Mouse (Mus musculus) embryonic facial prominence, embryonic 15.5 days (tissue): ENCODE data around the gene Snx9. TPM values are rescaled to one million over a fixed set of nuclear protein-coding genes. Genes with fewer than 3 reads are reported as not detected.

Experiments used
- ATAC-seq: fragments of 200-750 bp; cut with Nextera tagmentation; 2 replicates; pipeline ENCODE4 v1.8.0; 2017; ENCODE audit warnings: low read depth, moderate TSS enrichment; ENCODE audit not compliant: insufficient number of reproducible peaks, low FRiP score, low TSS enrichment
- H3K27ac ChIP-seq: fragments of 300-500 bp; sonication (generic); replicated peaks from 2 replicates; pipeline ENCODE4 v1.5.1; 2015; ENCODE audit warnings: mild to moderate bottlenecking, inconsistent platforms
- H3K27me3 ChIP-seq: fragments of 300-500 bp; sonication (generic); 2 replicates; pipeline ENCODE4 v1.6.1; 2015; ENCODE audit warnings: inconsistent platforms
- H3K36me3 ChIP-seq: fragments of 300-500 bp; sonication (generic); 2 replicates; pipeline ENCODE4 v1.6.1; 2015; ENCODE audit warnings: mild to moderate bottlenecking, inconsistent platforms
- H3K4me1 ChIP-seq: fragments of 300-500 bp; sonication (generic); 2 replicates; pipeline ENCODE4 v1.6.1; 2015; ENCODE audit warnings: inconsistent platforms
- H3K4me2 ChIP-seq: fragments of 300-500 bp; sonication (generic); replicated peaks from 2 replicates; pipeline ENCODE4 v1.6.1; 2015; ENCODE audit warnings: mild to moderate bottlenecking, inconsistent platforms
- H3K4me3 ChIP-seq: fragments of 300-500 bp; sonication (generic); replicated peaks from 2 replicates; pipeline ENCODE4 v1.5.1; 2015; ENCODE audit warnings: mild to moderate bottlenecking, inconsistent platforms
- H3K9ac ChIP-seq: fragments of 300-500 bp; sonication (generic); 2 replicates; pipeline ENCODE4 v1.6.1; 2015; ENCODE audit warnings: inconsistent platforms
- H3K9me3 ChIP-seq: fragments of 300-500 bp; sonication (generic); replicated peaks from 2 replicates; pipeline ENCODE4 v1.6.1; 2016; ENCODE audit warnings: inconsistent platforms
- WGBS: fragments of 180-500 bp; shearing (Covaris S2); methylation state at CpG from one replicate; pipeline ENCODE4 v1.1.7; 2015; 5-methylcytosine and 5-hydroxymethylcytosine counted together
- polyA plus RNA-seq: library from polyadenylated mRNA; unstranded; fragments of >200 nt; fragmentation: Nextera tagmentation; extraction: Ambion mirVana; gene quantifications from 2 replicates; pipeline ENCODE4 v1.2.1, GENCODE M21; 2015

The Snx9 gene
- polyA plus RNA-seq, 1 experiment from 2014 or later, result 33.3 TPM

DNA sequence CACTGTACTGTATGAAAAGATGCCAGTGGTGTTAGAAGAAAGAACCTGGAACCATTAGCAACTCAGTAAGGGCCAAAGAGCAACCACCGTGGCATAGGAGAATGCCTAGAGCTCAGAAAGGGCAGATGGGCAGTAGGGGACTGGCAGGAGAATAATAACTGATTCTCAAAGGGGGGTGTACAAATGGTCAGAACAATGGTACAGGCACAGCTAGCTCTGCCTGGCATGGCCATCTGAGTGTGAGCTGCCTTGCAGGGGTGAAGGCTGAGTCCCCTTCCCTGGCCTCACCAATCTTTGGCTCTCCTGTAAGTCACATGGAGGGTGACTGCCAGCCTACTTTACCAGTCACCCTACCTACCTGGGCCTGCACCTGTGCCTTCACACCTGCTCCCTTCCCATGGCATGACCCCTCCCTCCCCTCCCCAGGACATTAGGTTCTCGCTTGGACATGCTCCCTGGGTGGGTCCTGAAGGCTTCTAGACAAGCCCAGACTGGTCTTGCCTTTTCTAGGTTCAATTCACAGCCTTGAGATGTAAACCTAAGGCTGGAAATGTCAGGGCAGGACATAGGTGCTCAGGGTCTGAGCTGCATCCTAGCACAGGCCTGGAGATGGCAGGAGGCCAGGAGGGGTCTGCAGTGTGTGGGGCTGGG is 115.3 kb downstream of the Snx9 start:
- H3K27ac ChIP-seq, result no peak overlapping the region
- H3K9me3 ChIP-seq, result no peaks in the 10 kb centered on the region
- ATAC-seq, result no peak
- no peaks in the 10 kb centered on the region for H3K36me3 ChIP-seq
- H3K4me1 ChIP-seq, result peaks cover 27% of the 10 kb centered on the region
- H3K27me3 ChIP-seq, result no peaks in the 10 kb centered on the region
- H3K4me2 ChIP-seq, result no peak overlapping the region
- H3K4me3 ChIP-seq, result no peak overlapping the region
- H3K9ac ChIP-seq, result no peak overlapping the region
- WGBS, result 81% methylated on average over 2 of the region's 2 CpGs

DNA sequence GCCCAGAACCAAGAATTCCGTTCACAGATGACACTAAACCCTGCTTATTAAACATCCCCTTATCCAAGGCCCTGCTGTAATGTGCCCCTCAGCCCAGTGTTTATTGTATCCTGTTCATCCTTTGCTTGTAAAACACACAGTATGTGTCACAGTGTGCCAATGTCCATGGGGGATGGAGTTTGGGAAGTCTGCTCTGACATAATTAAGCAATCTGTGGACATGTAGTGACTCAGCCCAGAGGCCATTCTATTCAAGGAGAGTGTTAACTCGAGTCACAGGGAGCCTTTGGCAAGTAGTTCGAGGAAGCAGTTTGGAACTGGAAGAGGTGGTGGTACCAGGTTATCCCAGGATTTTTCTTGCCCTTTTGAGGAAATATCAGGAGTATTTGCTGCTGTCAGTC is 116.0 kb downstream of the Snx9 start:
- no peak for ATAC-seq

GRCm38 (mm10) chr17:5958229-5958628 is 117.1 kb downstream of the Snx9 start:
- Histone ChIP-seq H3K36me3 (no peaks in the 10 kb centered on the region), H3K9ac (no peak overlapping the region), H3K4me3 (no peak overlapping the region), H3K27me3 (no peaks in the 10 kb centered on the region), H3K9me3 (no peaks in the 10 kb centered on the region), H3K27ac (no peak overlapping the region), H3K4me1 (peaks cover 27% of the 10 kb centered on the region), H3K4me2 (peak overlapping the region; percentile 24; the same call in 1 of the 2 replicates)
- WGBS, result 83% methylated on average over 5 of the region's 5 CpGs
- ATAC-seq, result no peak

More for the DNA sequence above, 116.0 kb downstream of the Snx9 start:
- Histone ChIP-seq H3K36me3 (no peaks in the 10 kb centered on the region), H3K9me3 (no peaks in the 10 kb centered on the region), H3K9ac (no peak overlapping the region), H3K4me2 (no peak overlapping the region), H3K4me1 (peaks cover 27% of the 10 kb centered on the region), H3K27ac (no peak overlapping the region), H3K4me3 (no peak overlapping the region), H3K27me3 (no peaks in the 10 kb centered on the region)
- WGBS, result 46% methylated on average over 3 of the region's 3 CpGs

DNA sequence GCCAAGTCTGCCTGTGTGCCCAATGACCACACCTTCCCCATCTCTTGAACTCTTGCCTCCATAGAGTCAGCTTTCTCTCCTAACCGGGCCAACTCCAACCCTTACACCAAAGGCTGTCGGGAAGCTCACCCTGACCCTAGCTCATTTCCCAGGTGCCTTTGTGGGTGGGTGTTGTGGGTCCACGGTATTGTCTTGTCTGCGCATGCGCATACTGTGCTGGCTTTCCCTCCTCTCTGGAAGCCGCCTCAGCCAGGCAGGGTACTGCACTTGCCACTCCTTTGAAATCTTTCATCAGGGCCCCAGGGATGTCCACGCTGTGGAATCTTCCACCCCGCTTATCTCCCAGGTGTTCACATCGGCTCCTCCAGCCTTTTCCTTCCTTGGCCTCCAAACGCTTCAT is 117.5 kb downstream of the Snx9 start:
- Histone ChIP-seq H3K27me3 (no peaks in the 10 kb centered on the region), H3K36me3 (no peaks in the 10 kb centered on the region), H3K4me3 (peak overlapping the region; percentile 13; the same call in 1 of the 2 replicates), H3K4me1 (peaks cover 27% of the 10 kb centered on the region), H3K27ac (peak overlapping the region; percentile 67; the same call in 1 of the 2 replicates), H3K9ac (no peak overlapping the region), H3K9me3 (no peaks in the 10 kb centered on the region), H3K4me2 (peak overlapping the region; percentile 24; the same call in 1 of the 2 replicates)
- 66% methylated on average over 10 of the region's 10 CpGs for WGBS
- ATAC-seq, result no peak

GRCm38 (mm10) chr17:5959096-5959495 is 118.0 kb downstream of the Snx9 start:
- Histone ChIP-seq H3K27ac (peak overlapping the region; percentile 67), H3K4me2 (peak overlapping the region; percentile 24)

DNA sequence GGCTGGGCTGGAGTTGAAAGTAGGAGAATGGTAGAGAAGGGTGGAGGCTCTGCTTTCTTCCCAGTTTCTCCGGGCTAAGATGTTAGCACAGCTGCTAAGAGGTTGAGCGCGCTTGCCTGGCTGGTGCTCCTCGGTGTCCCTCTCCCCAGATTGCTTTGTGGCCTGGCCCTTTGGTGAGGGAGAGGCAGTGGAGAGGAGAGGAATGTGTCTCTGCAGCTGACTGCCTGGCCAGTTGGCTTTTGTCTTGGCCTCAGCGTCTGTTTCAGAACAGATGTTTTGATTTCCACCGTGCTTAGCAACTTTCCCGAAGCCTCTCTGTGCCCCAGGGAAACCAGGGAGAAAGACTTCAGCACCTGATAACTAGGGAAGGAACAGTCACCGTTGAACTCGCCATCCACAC is 118.7 kb downstream of the Snx9 start:
- Histone ChIP-seq H3K4me1 (peaks cover 27% of the 10 kb centered on the region), H3K9me3 (no peaks in the 10 kb centered on the region), H3K27me3 (no peaks in the 10 kb centered on the region), H3K9ac (no peak overlapping the region), H3K4me2 (no peak overlapping the region), H3K27ac (peak overlapping the region; percentile 67), H3K36me3 (no peaks in the 10 kb centered on the region), H3K4me3 (no peak overlapping the region)
- no peak for ATAC-seq
- 37% methylated on average over 9 of the region's 9 CpGs for WGBS

More at GRCm38 (mm10) chr17:5959096-5959495, 118.0 kb downstream of the Snx9 start:
- ATAC-seq, result no peak
- Histone ChIP-seq H3K4me1 (peaks cover 27% of the 10 kb centered on the region), H3K9ac (no peak overlapping the region), H3K27me3 (no peaks in the 10 kb centered on the region), H3K4me3 (peak overlapping the region; percentile 13; the same call in 1 of the 2 replicates), H3K36me3 (no peaks in the 10 kb centered on the region), H3K9me3 (no peaks in the 10 kb centered on the region)
- 47% methylated on average over 7 of the region's 7 CpGs for WGBS

DNA sequence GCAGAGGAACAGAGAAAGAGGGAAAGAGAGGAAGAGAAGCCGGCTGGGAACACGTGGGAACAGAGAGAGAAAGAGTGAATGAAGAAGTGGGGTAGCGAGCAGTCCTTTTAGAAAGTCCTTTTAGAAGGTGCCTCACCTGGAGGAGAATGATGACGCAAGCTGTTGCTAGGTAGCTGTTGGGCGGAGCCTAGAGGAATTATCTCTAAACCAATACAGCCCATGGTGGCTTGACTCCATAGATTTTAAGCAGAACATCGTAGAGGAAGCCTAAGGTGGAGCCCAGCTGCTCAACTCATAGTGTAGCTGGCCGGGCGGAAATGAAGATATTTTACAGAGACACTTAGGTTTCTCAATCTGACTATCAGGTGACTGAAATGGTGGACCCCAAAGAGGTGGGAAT is 122.6 kb downstream of the Snx9 start:
- Histone ChIP-seq H3K4me3 (no peak overlapping the region), H3K27me3 (no peaks in the 10 kb centered on the region), H3K4me1 (peaks cover 21% of the 10 kb centered on the region), H3K4me2 (no peak overlapping the region), H3K9me3 (no peaks in the 10 kb centered on the region), H3K36me3 (no peaks in the 10 kb centered on the region), H3K9ac (no peak overlapping the region), H3K27ac (no peak overlapping the region)
- WGBS, result 87% methylated on average over 8 of the region's 8 CpGs
- no peak for ATAC-seq

GRCm38 (mm10) chr17:5965084-5965781 is 124.1 kb downstream of the Snx9 start:
- no peak overlapping the region for H3K27ac ChIP-seq
- H3K9ac ChIP-seq, result no peak overlapping the region
- no peaks in the 10 kb centered on the region for H3K36me3 ChIP-seq
- no peak overlapping the region for H3K4me3 ChIP-seq
- H3K9me3 ChIP-seq, result no peaks in the 10 kb centered on the region
- H3K4me1 ChIP-seq, result peaks cover 6% of the 10 kb centered on the region
- H3K27me3 ChIP-seq, result no peaks in the 10 kb centered on the region
- 49% methylated on average over 9 of the region's 9 CpGs for whole genome bisulfite sequencing
- H3K4me2 ChIP-seq, result no peak overlapping the region
- no peak for ATAC-seq

GRCm38 (mm10) chr17:5966706-5967105 is 125.6 kb downstream of the Snx9 start:
- Histone ChIP-seq H3K27ac (no peak overlapping the region), H3K4me1 (no peaks in the 10 kb centered on the region), H3K27me3 (no peaks in the 10 kb centered on the region), H3K4me2 (no peak overlapping the region), H3K9ac (no peak overlapping the region), H3K9me3 (no peaks in the 10 kb centered on the region), H3K36me3 (no peaks in the 10 kb centered on the region), H3K4me3 (no peak overlapping the region)
- WGBS, result 84% methylated on average over 5 of the region's 5 CpGs
- ATAC-seq, result no peak

DNA sequence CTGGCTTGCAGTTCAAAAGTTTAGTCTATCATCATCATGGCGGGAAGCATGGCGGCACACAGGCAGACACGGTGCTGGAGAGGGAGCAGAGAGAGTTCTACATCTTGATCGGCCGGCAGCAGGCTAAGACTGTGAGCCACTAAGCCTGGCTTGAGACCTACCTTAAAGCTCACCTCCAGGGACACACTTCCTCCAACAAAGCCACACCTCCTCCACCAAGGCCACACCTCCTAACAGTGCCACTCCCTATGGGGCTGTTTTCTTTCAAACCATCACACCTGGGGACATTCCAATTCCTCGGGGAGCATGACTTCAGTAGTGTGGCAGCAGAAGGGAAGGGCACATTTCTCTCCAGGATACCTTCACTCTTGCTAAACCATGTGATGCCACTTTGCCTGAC is 127.4 kb downstream of the Snx9 start:
- no peaks in the 10 kb centered on the region for H3K4me1 ChIP-seq
- H3K27ac ChIP-seq, result no peak overlapping the region
- H3K36me3 ChIP-seq, result no peaks in the 10 kb centered on the region
- no peak for ATAC-seq
- no peaks in the 10 kb centered on the region for H3K9me3 ChIP-seq
- no peak overlapping the region for H3K4me2 ChIP-seq
- H3K9ac ChIP-seq, result no peak overlapping the region
- no peaks in the 10 kb centered on the region for H3K27me3 ChIP-seq
- 58% methylated on average over 6 of the region's 6 CpGs for WGBS
- no peak overlapping the region for H3K4me3 ChIP-seq

DNA sequence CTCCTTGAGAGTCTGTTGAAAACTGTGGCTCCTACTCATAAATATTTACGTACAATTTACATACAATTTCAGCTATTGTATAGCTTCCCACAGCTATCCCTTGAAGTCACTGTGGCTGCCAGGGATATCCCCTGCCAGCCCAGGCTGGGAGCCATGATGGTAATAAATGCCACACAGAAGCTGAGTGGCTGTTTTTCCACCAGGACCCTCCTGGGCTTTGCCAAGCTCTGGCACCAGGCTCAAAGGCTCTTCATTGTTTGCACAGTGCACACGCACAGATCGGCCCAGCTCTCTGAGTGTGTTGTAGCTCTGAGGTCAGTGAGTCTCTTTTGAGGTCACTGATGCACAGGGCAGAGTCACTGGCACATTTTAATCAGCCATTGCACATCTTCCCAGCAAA is 128.1 kb downstream of the Snx9 start:
- no peak overlapping the region for H3K4me2 ChIP-seq
- H3K27ac ChIP-seq, result no peak overlapping the region
- H3K4me3 ChIP-seq, result no peak overlapping the region
- H3K27me3 ChIP-seq, result no peaks in the 10 kb centered on the region
- no peaks in the 10 kb centered on the region for H3K36me3 ChIP-seq
- WGBS, result 58% methylated on average over 3 of the region's 3 CpGs
- no peaks in the 10 kb centered on the region for H3K4me1 ChIP-seq
- ATAC-seq, result no peak
- no peak overlapping the region for H3K9ac ChIP-seq
- H3K9me3 ChIP-seq, result no peaks in the 10 kb centered on the region
